Mouse (Mus musculus) left cerebral cortex, adult 8-10 months (tissue): ENCODE measurements around the gene Pex14. TPM values are rescaled to one million over a fixed set of nuclear protein-coding genes. Genes with fewer than 3 reads are reported as not detected.

ENCODE experiments used
- DNase-seq, 2 experiments: peaks; one replicate each; pipeline ENCODE4 v3.0.0; 2022; ENCODE audit warnings: low spot score in 2 of 2
- total RNA-seq, 4 experiments: library from RNA; stranded (reverse); gene quantifications; 2 replicates each; pipeline ENCODE4 v1.2.4; 2022

The Pex14 gene
- total RNA-seq, 4 experiments from 2014 or later, result 51.7 to 61.3 (median 59.2) TPM

DNA sequence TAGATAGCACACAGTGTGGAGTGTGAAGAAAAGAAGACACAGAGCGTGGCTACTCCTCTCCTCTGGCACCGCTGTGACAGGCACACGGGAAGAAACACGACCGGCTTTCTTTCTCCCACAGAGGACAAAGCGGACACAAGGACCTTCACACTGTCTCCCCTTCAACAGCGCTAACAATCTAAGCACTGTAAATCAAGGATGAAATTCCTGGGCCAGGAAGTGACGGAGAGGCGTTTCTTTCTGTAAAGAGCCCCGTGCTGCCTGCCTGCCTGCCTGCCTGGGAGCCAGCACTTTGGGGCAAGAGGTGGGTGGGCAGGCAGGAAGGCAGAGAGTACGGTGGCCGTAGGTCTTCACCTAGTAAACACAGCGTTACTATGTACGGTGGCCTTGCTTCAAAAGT is 42.2 kb downstream of the Pex14 start:
- DNase-seq, result no peak

DNA sequence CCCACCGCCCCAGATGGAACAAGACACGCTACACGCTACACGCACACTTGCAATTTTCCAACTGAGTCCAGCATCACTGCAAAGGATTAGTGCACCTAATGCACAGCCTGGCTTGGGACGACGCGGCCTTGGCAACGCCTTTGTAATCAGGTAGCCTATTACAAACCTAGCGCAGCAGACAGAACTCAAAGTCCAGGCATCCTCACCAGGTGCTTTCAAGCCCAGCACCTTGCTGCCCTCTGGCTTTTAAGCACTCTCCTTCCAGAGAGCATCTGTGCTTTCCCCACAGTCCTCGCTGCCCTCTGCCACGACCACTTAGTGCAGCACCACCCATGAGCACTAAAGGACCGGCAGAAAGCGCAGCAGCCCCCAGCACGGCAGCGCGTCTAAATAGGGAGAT is 42.7 kb downstream of the Pex14 start:
- DNase-seq, result no peak

DNA sequence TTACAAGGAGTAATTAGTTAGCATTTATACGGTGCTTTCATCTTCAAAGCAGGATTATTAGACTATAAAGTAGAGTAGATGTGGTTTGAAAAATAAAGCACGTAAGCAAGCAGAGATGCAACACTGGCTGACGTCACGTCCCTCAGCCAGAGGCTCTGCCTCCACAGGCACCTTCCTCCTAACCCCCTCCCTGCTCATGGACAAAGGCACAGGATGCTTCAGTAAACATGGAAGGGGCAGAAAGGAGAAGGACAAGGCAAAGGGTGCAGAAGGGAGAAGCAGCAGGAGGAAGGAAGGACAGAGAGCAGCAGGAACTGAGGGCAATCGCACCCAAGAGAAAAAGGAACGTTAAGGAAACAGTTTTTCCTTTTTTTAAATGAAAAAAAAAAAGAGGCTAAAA is 43.8 kb downstream of the Pex14 start:
- no peak for DNase-seq

DNA sequence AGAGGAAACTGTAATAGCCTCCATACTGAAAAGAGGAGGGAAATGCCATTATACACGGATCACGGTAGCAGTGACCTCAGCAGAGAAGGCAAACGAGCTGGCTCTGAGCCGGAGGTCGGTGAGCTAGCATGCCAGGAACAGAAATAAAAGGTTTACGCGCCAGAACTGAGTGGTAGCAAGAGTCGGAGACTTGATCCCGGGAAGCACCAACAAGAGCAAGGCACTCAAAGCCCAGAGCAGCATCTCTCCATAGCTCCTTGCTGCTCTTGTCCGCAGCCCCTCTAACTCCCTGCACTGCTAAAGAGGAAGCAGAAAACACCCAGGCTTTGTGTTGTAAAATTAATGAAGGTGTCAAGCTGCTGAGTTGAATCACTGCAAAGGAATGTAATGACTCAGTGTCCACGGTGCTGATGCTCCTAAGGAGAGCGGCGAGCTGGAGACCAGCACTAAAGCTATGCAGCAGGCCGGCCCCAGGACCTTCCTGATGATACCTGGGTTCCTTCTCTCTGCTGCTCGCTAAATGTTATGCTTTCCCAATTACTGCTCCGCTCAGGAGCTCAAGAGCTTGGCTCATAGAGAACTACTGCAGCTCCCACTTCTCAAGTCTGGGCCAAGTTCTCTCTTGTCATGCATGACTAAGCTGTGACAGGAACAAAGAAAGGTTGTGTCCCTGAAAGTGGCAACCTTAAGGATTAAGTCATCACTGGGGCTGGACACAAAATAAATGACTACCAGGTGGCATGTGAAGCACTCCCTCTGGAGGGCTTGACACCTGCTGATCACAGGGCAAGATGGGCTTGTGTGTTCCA is 50.1 kb downstream of the Pex14 start:
- no peak for DNase-seq

DNA sequence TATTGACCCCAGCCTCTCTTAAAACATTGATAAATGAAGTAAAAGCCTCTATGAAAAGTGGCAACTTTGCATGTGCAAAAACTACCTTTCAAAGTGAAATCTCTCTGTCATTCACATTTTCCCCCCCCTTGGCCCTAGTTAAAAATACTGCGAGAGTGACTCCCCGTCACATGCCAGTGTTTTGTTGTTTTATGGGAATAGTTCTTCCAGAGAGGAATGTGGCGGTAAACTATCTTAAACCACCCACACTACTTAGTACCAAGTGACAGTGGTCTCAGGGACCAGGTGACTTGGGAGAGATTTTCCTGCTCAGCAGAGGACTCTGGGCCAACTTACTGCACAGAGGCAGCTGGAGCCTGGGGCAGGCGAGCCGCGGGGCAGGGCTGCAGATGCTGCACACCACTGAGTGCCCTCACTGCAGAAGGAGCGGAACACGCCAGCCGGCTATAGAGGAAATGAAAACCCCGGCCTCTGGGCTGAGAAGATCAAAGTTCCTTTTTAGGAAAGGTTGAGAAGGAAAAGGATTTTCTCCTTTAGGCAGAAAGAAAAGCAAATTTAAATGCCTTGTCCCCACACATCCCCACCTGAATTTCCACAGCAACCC is 50.9 kb downstream of the Pex14 start:
- DNase-seq, result no peak

DNA sequence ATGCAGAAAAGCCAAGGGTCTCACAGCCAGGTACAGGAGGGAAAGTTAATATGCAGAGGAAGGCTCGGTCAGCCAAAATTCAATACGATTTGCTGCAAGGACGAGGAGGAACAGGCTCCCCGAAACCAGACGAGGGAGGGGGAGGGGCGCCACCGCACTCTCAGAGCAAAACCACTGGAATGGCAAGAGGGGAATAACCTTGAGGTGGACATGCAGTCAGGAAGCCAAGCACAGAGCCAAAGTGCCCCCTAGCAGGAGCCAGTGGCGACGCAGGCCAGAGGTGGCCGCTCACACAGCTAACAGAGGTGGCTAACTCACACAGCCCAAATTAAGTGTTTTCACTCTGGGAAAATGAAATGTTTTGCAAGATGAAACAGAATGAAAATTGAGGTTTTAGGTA is 52.3 kb downstream of the Pex14 start:
- no peak for DNase-seq

DNA sequence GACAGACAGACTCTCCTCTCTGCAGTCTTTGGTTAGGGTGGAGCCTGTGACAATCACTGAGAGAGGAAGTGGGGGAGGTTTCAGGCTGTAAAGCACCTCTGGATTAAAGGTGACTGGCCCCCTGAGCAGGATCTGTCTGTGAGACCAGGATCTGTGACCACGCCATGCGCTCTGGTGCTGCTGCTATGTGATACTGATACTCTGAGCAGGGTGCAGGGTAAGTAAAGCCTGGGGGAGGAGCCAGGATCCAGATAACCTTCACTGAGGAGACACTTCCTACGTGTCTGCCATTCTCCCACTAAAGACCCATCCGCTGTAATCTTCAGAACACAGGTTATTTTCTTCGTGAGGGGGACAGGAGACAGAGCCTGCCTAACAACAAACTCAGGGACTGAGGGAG is 53.8 kb downstream of the Pex14 start:
- DNase-seq, result no peak

DNA sequence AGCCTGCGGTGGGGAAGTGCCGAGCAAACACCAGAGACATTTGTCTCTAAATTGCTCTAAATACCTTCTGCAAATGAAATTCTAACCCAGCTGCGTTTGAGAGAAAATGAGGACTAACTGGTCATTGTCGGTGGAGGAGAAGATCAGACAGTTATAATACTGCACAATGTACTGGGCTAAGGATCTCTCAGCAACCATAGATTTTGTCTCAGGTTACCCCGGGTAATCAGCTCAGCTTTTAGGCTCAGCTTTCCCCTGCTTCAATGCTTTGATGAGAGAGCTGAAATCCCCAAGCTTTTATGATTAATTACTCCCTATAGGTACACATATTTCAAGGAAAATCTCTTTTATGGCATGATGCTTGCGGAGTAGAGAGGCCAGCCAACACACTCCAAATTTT is 59.4 kb downstream of the Pex14 start:
- DNase-seq, result no peak

DNA sequence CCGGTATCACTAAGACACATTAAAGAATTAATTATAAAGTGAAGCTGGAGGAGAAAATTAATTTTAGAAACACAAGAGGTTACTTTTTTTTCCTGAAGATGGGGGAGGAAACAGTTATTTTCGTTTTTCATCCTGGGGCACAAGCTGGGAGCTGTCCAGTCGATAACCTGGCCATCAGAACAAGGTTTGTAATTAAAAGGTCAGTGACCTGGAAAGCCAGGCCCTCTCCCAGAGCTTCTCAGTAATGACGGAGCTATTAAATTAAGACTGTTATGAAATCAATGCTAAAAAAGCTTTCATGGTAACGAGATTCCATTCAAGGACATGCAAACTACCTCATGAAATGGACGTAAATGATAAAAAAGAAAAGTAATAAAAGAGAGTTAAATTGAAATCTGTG is 62.0 kb downstream of the Pex14 start:
- no peak for DNase-seq

DNA sequence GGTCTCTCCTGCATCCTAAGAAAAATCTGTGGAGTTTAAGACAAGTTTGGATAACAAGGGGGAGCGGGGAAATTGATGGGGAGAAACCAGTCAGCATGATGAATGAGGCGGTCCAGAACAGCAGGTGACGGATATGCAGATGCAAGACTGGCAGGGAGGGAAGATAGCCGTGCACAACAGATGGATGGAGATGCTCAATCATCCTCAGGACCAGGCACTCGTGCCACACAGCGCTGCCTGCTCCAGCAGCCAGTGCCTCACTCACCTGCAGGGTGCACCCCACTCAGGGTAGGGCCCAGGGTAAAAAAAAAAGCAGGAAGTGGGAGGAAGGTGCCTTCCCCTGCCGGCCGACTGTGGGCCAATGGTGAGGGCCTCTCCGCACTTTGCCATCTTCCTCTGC is 63.1 kb downstream of the Pex14 start:
- no peak for DNase-seq

DNA sequence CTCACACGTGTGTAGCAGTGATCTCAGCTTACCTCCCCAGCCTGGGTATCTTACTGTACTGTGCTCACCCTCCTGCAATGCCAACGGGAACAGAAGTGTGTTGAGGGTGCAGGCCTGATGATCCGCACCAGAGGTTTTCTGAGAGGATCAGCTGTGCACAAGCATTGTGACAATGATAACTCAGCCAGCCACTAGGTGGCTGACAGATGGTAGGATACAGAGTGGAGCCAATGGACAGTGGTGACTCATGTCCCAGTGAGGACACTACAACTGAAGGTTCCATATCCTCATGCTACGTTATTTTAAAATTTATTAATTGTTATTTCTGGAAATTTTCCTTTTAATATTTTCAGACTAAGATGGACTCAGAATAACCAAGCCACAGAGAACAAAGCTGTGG is 68.2 kb downstream of the Pex14 start:
- no peak for DNase-seq

DNA sequence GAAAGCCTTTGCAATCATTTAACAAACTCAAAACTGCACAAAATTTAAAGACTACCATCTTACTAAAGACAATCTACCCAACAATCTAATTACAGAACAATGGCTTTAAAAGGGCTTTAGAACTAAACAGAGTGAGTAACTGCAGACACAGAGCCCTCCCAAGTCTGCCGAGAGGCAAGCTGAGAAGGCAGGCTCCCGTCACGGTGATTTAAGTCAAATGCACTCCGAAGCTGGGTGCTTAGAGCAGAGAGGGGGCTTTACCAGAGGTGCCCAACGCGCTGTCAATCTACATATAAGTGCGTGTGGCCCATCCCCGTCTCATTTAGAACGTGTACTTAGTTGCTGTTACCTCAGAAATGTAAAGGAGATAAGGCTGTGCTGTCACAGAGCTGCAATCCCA is 72.1 kb downstream of the Pex14 start:
- DNase-seq, result no peak

DNA sequence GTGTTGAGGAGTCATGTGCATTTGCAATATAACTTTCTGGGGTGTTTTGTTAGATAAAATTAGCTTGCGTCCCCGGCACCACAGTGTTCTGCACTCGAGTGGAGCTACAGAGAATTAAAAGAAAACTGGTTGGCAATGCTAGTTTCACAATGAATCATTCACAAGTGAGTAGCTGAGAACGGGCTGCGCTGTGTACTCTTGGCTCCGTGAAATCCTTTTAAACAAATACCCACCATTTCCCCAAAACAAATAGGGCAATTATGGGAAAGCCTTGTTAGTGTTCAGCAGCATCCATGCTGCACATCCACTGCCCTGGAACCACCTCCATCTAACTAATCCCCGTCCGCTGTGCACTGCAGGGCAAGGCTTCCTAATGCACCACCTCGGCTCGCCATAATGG is 74.4 kb downstream of the Pex14 start:
- DNase-seq, result no peak

DNA sequence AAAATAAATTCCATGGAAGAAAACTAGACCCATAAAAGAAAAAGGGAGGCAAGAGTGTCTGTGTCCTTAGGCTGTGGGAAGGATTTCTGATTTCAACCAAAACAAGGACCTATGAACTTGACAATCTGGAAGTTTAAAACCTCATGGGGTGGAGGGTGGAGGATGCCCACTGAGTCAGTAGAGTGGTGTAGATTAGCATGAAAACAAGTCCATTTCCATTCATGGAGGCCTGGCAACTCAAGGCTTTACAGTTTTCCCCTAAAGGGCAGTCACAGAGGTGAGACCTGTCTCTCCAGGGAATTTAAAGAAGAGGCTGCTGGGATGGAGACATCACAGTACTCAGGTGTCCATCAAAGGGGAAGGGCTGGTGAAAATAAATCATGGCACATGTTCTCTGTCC is 78.7 kb downstream of the Pex14 start:
- no peak for DNase-seq

DNA sequence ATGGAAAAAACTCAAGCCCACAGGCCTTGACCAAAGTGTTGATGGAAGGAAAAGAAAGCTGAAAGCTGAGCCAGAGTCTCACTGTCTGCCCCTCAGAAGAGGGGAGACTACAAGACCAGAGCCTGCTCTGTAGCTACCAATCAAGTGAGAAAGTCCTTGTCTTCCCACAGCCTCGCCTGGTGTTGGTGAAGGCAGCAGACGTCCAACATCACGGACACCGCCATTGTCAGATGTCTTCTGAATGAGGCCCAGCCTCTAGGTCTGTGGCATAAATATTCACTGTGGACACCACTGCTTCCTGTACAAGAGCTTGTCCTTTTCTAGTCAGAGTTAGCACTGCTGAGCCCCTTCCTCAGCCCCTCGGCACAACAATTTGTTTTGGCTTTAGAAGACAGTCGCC is 80.2 kb downstream of the Pex14 start:
- no peak for DNase-seq

DNA sequence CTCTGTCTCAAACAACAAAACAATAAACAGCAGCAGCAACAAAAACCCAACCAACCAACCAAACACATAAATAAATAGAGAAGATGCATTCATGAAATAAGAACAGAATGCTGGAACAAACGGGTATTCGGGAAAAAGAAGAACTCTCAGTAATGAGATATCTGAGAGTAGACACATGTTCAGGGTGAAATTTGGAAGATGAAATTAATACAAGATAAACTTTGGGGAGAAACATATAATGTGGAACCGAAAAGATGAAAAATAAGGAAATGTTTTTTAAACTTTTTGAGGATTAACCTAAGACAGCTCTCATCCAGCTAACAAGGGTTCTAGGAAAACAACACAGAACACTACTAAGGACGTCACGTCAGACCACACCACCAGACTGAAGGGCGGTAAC is 92.9 kb downstream of the Pex14 start:
- no peak for DNase-seq

DNA sequence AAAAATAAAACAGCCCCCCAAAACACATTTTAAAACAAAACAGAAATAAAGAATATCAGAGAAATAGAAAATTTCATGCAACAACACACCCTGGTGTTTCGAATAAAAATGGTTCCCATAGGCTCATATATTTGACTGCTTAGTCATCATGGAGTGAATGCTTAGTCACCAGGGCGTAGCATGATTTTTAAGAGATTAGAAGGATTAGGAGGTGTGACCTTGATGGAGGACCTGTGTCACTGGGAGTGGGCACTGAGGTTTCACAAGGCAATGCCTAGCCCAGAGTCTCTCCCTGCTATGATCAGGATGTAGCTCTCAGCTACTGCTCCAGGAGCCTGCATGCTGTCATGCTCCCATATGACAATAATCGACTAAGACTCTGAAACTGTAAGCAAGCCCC is 93.6 kb downstream of the Pex14 start:
- DNase-seq, result no peak

DNA sequence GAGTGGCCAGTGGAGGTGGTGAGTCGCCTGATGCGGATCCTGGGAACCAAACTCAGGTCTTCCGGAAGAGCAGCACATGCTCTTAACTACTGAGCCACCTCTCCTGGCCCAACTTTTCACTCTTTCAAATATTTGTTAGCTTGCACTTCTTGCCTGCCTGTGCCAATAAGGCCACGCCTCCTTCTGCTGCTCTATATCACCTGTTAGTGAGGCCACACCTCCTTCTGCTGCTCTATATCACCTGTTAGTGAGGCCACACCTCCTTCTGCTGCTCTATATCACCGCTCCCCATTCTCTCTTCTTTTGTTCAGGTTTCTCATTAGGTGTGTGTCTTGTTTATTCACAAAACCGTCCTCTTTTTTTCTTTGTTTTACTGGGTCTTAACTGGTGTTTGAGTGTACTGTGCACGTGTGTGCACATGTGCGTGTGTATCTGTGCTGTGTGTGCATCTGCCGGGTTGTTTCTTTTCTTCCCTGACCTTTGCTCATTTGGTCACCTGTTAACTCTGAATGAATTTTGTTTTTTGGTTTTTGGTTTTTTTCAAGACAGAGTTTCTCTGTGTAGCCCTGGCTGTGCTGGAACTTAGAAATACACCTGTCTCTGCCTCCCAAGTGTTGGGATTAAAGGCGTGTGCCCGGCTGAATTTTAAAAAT is 97.1 kb downstream of the Pex14 start:
- no peak for DNase-seq

DNA sequence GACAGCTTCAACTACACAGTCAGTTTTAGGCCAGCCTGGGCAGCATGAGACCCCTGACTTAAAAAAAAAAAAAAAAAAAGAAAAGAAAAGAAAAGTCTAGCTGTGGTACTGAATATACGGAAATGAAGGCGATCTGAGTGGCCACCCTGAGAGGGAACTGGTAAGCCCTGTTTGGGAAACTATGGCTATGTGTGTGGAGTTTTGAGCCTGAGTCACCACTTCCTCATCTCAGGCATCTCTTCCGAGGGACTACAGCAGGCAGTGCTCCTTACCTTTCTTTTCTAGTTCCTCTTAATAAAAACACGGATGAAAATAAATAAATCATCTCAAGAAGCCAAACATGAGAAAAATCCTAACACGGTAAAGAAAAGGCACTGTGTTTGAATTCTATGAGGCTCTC is 98.2 kb downstream of the Pex14 start:
- no peak for DNase-seq

DNA sequence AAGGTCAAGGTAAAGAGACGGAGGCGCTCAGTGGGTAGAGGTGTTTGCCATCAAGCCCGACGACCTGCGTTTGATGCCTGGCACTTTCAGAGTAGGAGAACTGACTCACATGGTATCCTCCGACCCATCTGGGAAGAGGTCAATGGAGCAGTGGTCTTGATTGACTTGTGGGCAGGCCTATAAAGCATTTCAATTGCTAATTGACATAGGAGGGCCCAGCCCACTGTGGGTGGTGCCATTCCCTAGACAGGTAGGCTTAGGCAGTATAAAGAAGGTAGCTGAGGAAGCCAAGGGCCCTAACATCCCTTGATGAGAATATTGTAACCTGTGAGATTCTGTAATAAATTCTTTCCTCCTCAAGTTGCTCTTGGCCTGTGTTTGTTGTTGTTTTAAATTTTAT is 98.9 kb downstream of the Pex14 start:
- no peak for DNase-seq

DNA sequence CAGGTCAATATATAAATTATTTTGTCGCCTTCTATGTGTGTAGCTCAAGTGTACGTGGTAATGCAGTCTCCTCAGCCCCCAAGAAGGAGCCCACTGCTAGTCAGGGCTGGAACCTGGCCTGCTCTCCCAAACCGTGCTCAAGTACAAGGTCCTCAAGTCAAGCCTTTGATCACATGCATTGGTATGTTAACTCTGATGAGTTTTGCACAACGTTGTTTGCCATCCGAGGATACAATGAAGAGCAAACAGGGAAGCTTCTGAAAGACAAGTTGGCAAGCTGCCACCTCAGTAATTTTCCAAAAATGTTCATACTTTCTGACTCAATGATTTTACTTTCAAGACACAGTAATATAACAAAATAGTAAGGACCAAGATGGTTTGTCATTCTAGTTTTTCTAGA is 105.7 kb downstream of the Pex14 start:
- no peak for DNase-seq

DNA sequence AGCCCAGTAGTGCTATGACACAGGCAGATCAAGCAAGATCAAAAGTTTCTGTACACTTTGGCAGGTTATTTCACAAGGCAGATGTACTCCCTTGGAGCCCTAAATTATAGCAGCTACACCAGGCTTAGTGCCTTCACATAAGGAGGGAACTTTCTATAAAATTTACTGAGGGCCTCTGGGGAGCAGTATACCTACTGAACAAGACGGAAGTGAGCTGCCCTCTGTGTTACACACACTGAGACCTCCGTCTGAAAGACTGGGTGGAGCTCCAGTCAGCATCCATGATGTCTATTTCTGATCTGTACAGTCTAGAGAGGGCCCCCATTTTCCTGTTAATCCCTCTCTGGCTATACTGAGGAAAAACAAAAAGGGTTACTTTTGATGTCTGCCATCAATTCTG is 109.6 kb downstream of the Pex14 start:
- DNase-seq, result no peak
